Comparison of ENCODE assay signal across 10 mouse cellular contexts in genomic region chr7:142456806-142457205, GRCm38 (mm10). TPM values are rescaled to one million over a fixed set of nuclear protein-coding genes. Genes with fewer than 3 reads are reported as not detected.
A peak's percentile ranks its signal among the peaks of the same experiment; 100 is the strongest.
DNase-seq lines count a peak whose midpoint lies in the region; ATAC-seq and TF ChIP-seq lines count a peak whose summit lies in the region.
"Had no signal": no experiment of that assay in that cellular context is flagged by ENCODE, and none has a peak within 500 bp of the region (broad histone marks: within the 10 kb centered on the region; RNA-seq: fewer than 3 reads in every experiment).

No protein-coding gene starts in this region.

- H3K9me3 ChIP-seq in intestine, embryonic 14.5 days (ENCODE audit: control insufficient read depth, low read length), result no peaks in the 10 kb centered on the region
- no peaks in the 10 kb centered on the region for H3K9me3 ChIP-seq in intestine, postnatal 0 days (ENCODE audit: control insufficient read depth)
- no peaks in the 10 kb centered on the region for H3K9me3 ChIP-seq in embryonic facial prominence, embryonic 12.5 days
- H3K9me3 ChIP-seq in heart, embryonic 12.5 days (replicated peaks), result no peaks in the 10 kb centered on the region
- no peaks in the 10 kb centered on the region for H3K9me3 ChIP-seq in limb, embryonic 14.5 days (ENCODE audit: control insufficient read depth, low read length)

- no peaks in the 10 kb centered on the region for H3K27me3 ChIP-seq in intestine, embryonic 14.5 days (replicated peaks; ENCODE audit: control insufficient read depth, insufficient read depth, low read length)
- no peaks in the 10 kb centered on the region for H3K27me3 ChIP-seq in intestine, postnatal 0 days (replicated peaks; ENCODE audit: control insufficient read depth, insufficient read depth, low read length)
- no peaks in the 10 kb centered on the region for H3K27me3 ChIP-seq in embryonic facial prominence, embryonic 12.5 days
- H3K27me3 ChIP-seq in heart, embryonic 12.5 days (replicated peaks), result no peaks in the 10 kb centered on the region
- no peaks in the 10 kb centered on the region for H3K27me3 ChIP-seq in limb, embryonic 14.5 days (ENCODE audit: control insufficient read depth, insufficient read depth, low read length)
- H3K27me3 ChIP-seq: CH12.LX had no signal

- no peaks in the 10 kb centered on the region for H3K36me3 ChIP-seq in intestine, embryonic 14.5 days (ENCODE audit: control insufficient read depth, insufficient read depth, low read length)
- no peaks in the 10 kb centered on the region for H3K36me3 ChIP-seq in intestine, postnatal 0 days (ENCODE audit: control insufficient read depth, insufficient read depth)
- H3K36me3 ChIP-seq in embryonic facial prominence, embryonic 12.5 days, result no peaks in the 10 kb centered on the region
- no peaks in the 10 kb centered on the region for H3K36me3 ChIP-seq in heart, embryonic 12.5 days
- H3K36me3 ChIP-seq in limb, embryonic 14.5 days (ENCODE audit: control insufficient read depth, insufficient read depth, low read length), result no peaks in the 10 kb centered on the region

- TF ChIP-seq POLR2A in limb, embryonic 14.5 days (IDR thresholded peaks at IDR 0.05; ENCODE audit: borderline replicate concordance, extremely low read depth, insufficient read depth, insufficient read length), result no peak

- H3K9ac ChIP-seq in intestine, embryonic 14.5 days (ENCODE audit: low read length), result no peak overlapping the region
- H3K9ac ChIP-seq in intestine, postnatal 0 days (ENCODE audit: low read depth, low read length), result no peak overlapping the region
- H3K9ac ChIP-seq in embryonic facial prominence, embryonic 12.5 days, result no peak overlapping the region
- no peak overlapping the region for H3K9ac ChIP-seq in heart, embryonic 12.5 days
- no peak overlapping the region for H3K9ac ChIP-seq in limb, embryonic 14.5 days (ENCODE audit: low read depth, low read length, severe bottlenecking)
- H3K9ac ChIP-seq: liver, embryonic 14.5 days had no signal

- no peak overlapping the region for H3K4me2 ChIP-seq in intestine, embryonic 14.5 days (ENCODE audit: low read length)
- H3K4me2 ChIP-seq in intestine, postnatal 0 days (replicated peaks; ENCODE audit: low read depth), result no peak overlapping the region
- no peak overlapping the region for H3K4me2 ChIP-seq in embryonic facial prominence, embryonic 12.5 days (replicated peaks)
- H3K4me2 ChIP-seq in heart, embryonic 12.5 days, result no peak overlapping the region
- H3K4me2 ChIP-seq in limb, embryonic 14.5 days (replicated peaks; ENCODE audit: low read depth, low read length, severe bottlenecking), result no peak overlapping the region

- H3K4me3 ChIP-seq in intestine, embryonic 14.5 days (ENCODE audit: low read depth, low read length), result no peak overlapping the region
- H3K4me3 ChIP-seq in intestine, postnatal 0 days (ENCODE audit: low read depth, low read length), result no peak overlapping the region
- no peak overlapping the region for H3K4me3 ChIP-seq in embryonic facial prominence, embryonic 12.5 days
- H3K4me3 ChIP-seq in heart, embryonic 12.5 days, result no peak overlapping the region
- no peak overlapping the region for H3K4me3 ChIP-seq in limb, embryonic 14.5 days (replicated peaks; ENCODE audit: low read length)

- ATAC-seq in intestine, embryonic 14.5 days (replicated peaks; ENCODE audit: low FRiP score, low TSS enrichment, low read depth), result no peak
- ATAC-seq in intestine, postnatal 0 days, result no peak
- no peak for ATAC-seq in embryonic facial prominence, embryonic 12.5 days (ENCODE audit: insufficient number of reproducible peaks, insufficient read depth, low FRiP score, low TSS enrichment)
- ATAC-seq in heart, embryonic 12.5 days (ENCODE audit: insufficient number of reproducible peaks, low FRiP score), result peak; percentile 19; the same call in 1 of the 2 replicates
- ATAC-seq in limb, embryonic 14.5 days (ENCODE audit: low FRiP score, low read depth), result no peak
- ATAC-seq in erythroblast, adult 5-6 weeks (replicated peaks; ENCODE audit: low FRiP score, poor library complexity, severe bottlenecking), result no peak

- peaks cover 56% of the 10 kb centered on the region for H3K4me1 ChIP-seq in intestine, embryonic 14.5 days (replicated peaks; ENCODE audit: control insufficient read depth, insufficient read depth, low read length)
- no peaks in the 10 kb centered on the region for H3K4me1 ChIP-seq in intestine, postnatal 0 days (replicated peaks; ENCODE audit: control insufficient read depth, insufficient read depth, low read length)
- peaks cover 44% of the 10 kb centered on the region for H3K4me1 ChIP-seq in embryonic facial prominence, embryonic 12.5 days
- H3K4me1 ChIP-seq in heart, embryonic 12.5 days (replicated peaks), result peaks cover 77% of the 10 kb centered on the region
- H3K4me1 ChIP-seq in limb, embryonic 14.5 days (ENCODE audit: control insufficient read depth, insufficient read depth, low read length), result peaks cover 42% of the 10 kb centered on the region

- H3K27ac ChIP-seq in intestine, embryonic 14.5 days (ENCODE audit: low read depth), result peak overlapping the region; percentile 94
- no peak overlapping the region for H3K27ac ChIP-seq in intestine, postnatal 0 days (ENCODE audit: low read depth, low read length)
- peak overlapping the region; percentile 99 for H3K27ac ChIP-seq in embryonic facial prominence, embryonic 12.5 days
- H3K27ac ChIP-seq in heart, embryonic 12.5 days (ENCODE audit: poor library complexity, severe bottlenecking), result peak overlapping the region; percentile 95
- peak overlapping the region; percentile 83 for H3K27ac ChIP-seq in limb, embryonic 14.5 days (replicated peaks; ENCODE audit: low read depth, low read length)
- H3K27ac ChIP-seq: liver, embryonic 14.5 days had no signal

- peak; percentile 50 for DNase-seq in intestine, embryonic 14.5 days (ENCODE audit: low spot score)
- no peak for DNase-seq in limb, embryonic 14.5 days (ENCODE audit: low spot score)
- no peak for DNase-seq in retina, postnatal 1 day
- no peak for DNase-seq in layer of hippocampus, postnatal 36 days

- TF ChIP-seq CTCF in intestine, postnatal 0 days (IDR thresholded peaks at IDR 0.05; ENCODE audit: low read depth), result no peak

- 50% methylated on average over 3 of the region's 3 CpGs for WGBS in intestine, embryonic 14.5 days
- 34% methylated on average over 3 of the region's 3 CpGs for WGBS in intestine, postnatal 0 days
- 68% methylated on average over 3 of the region's 3 CpGs for WGBS in embryonic facial prominence, embryonic 12.5 days
- 8% methylated on average over 3 of the region's 3 CpGs for WGBS in heart, embryonic 12.5 days
- WGBS in limb, embryonic 14.5 days, result 90% methylated on average over 3 of the region's 3 CpGs

RNA-seq across cellular contexts. Expression of gene Lsp1, which starts 3.8 kb away (rescaled TPM):
- 145 and 153 TPM in 2 replicates for polyA plus RNA-seq in intestine, embryonic 14.5 days (2014; fragmentation: Nextera tagmentation; extraction: Ambion mirVana)
- polyA plus RNA-seq in intestine, postnatal 0 days (2015; fragmentation: Nextera tagmentation; extraction: Ambion mirVana), result 55.2 and 61.8 TPM in 2 replicates
- 24.5 and 24.7 TPM in 2 replicates for polyA plus RNA-seq in embryonic facial prominence, embryonic 12.5 days (2016; fragmentation: Nextera tagmentation; extraction: Ambion mirVana)
- 33.4 and 38.4 TPM in 2 replicates for polyA plus RNA-seq in heart, embryonic 12.5 days (2016; fragmentation: Nextera tagmentation; extraction: Ambion mirVana)
- polyA plus RNA-seq in limb, embryonic 14.5 days (2012; rRNA removed), result 102 TPM in 2 replicates
- polyA plus RNA-seq in limb, embryonic 14.5 days (2014; fragmentation: Nextera tagmentation; extraction: Ambion mirVana), result 45.8 and 48.0 TPM in 2 replicates
- 119 and 155 TPM in 2 replicates for total RNA-seq in erythroblast, adult 5-6 weeks (2015; ENCODE audit: low replicate concordance)
- total RNA-seq in erythroblast, adult 5-6 weeks (2017; ENCODE audit: low replicate concordance), result 98.7 and 120 TPM in 2 replicates
- total RNA-seq in layer of hippocampus, postnatal 36 days (2021), result 1 to 10 TPM; 1.2 to 3.4 TPM

RNA-seq across cellular contexts. Expression of gene Tnni2, which starts 15.2 kb away (rescaled TPM):
- 1.7 and 3.2 TPM in 2 replicates for polyA plus RNA-seq in intestine, embryonic 14.5 days (2014; fragmentation: Nextera tagmentation; extraction: Ambion mirVana)
- 1.9 and 2.4 TPM in 2 replicates for polyA plus RNA-seq in intestine, postnatal 0 days (2015; fragmentation: Nextera tagmentation; extraction: Ambion mirVana)
- polyA plus RNA-seq in embryonic facial prominence, embryonic 12.5 days (2016; fragmentation: Nextera tagmentation; extraction: Ambion mirVana), result 7.1 and 9.6 TPM in 2 replicates
- 50.6 and 53.5 TPM in 2 replicates for polyA plus RNA-seq in heart, embryonic 12.5 days (2016; fragmentation: Nextera tagmentation; extraction: Ambion mirVana)
- polyA plus RNA-seq in limb, embryonic 14.5 days (2012; rRNA removed), result 60.8 and 156 TPM in 2 replicates
- 76.8 and 134 TPM in 2 replicates for polyA plus RNA-seq in limb, embryonic 14.5 days (2014; fragmentation: Nextera tagmentation; extraction: Ambion mirVana)
- 19.6 TPM in 1 of 2 replicates, not detected in the other for total RNA-seq in erythroblast, adult 5-6 weeks (2015; ENCODE audit: low replicate concordance)
- 2.0 and 6.4 TPM in 2 replicates for total RNA-seq in erythroblast, adult 5-6 weeks (2017; ENCODE audit: low replicate concordance)
- total RNA-seq in layer of hippocampus, postnatal 36 days (2021), result not detected

RNA-seq across cellular contexts. Expression of gene Syt8, which starts 22.2 kb away (rescaled TPM):
- 1.6 and 3.8 TPM in 2 replicates for polyA plus RNA-seq in intestine, embryonic 14.5 days (2014; fragmentation: Nextera tagmentation; extraction: Ambion mirVana)
- 0.60 and 1.3 TPM in 2 replicates for polyA plus RNA-seq in intestine, postnatal 0 days (2015; fragmentation: Nextera tagmentation; extraction: Ambion mirVana)
- 0.35 TPM in 1 of 2 replicates, not detected in the other for polyA plus RNA-seq in embryonic facial prominence, embryonic 12.5 days (2016; fragmentation: Nextera tagmentation; extraction: Ambion mirVana)
- polyA plus RNA-seq in heart, embryonic 12.5 days (2016; fragmentation: Nextera tagmentation; extraction: Ambion mirVana), result 0.28 and 0.57 TPM in 2 replicates
- 4.9 and 7.3 TPM in 2 replicates for polyA plus RNA-seq in limb, embryonic 14.5 days (2012; rRNA removed)
- 1.5 and 2.0 TPM in 2 replicates for polyA plus RNA-seq in limb, embryonic 14.5 days (2014; fragmentation: Nextera tagmentation; extraction: Ambion mirVana)
- not detected in 2 replicates for total RNA-seq in erythroblast, adult 5-6 weeks (2015; ENCODE audit: low replicate concordance)
- total RNA-seq in erythroblast, adult 5-6 weeks (2017; ENCODE audit: low replicate concordance), result not detected in 2 replicates
- not detected for total RNA-seq in layer of hippocampus, postnatal 36 days (2021)
- total RNA-seq: CH12.LX had no signal

RNA-seq across cellular contexts. Expression of gene Tnnt3, which starts 41.8 kb away (rescaled TPM):
- 1.5 and 2.4 TPM in 2 replicates for polyA plus RNA-seq in intestine, embryonic 14.5 days (2014; fragmentation: Nextera tagmentation; extraction: Ambion mirVana)
- polyA plus RNA-seq in intestine, postnatal 0 days (2015; fragmentation: Nextera tagmentation; extraction: Ambion mirVana), result 3.0 TPM in 2 replicates
- 4.6 and 6.9 TPM in 2 replicates for polyA plus RNA-seq in embryonic facial prominence, embryonic 12.5 days (2016; fragmentation: Nextera tagmentation; extraction: Ambion mirVana)
- 6.4 and 9.3 TPM in 2 replicates for polyA plus RNA-seq in heart, embryonic 12.5 days (2016; fragmentation: Nextera tagmentation; extraction: Ambion mirVana)
- polyA plus RNA-seq in limb, embryonic 14.5 days (2012; rRNA removed), result 42.5 and 114 TPM in 2 replicates
- 101 and 183 TPM in 2 replicates for polyA plus RNA-seq in limb, embryonic 14.5 days (2014; fragmentation: Nextera tagmentation; extraction: Ambion mirVana)
- total RNA-seq in erythroblast, adult 5-6 weeks (2015; ENCODE audit: low replicate concordance), result not detected in 2 replicates
- 2.0 TPM in 1 of 2 replicates, not detected in the other for total RNA-seq in erythroblast, adult 5-6 weeks (2017; ENCODE audit: low replicate concordance)
- not detected for total RNA-seq in layer of hippocampus, postnatal 36 days (2021)
